Mouse (Mus musculus) embryonic fibroblast, embryonic 13.5 days (primary cell): ENCODE results near the gene Arid5a.

ENCODE experiments used
- CTCF ChIP-seq: IDR thresholded peaks from 2 replicates; pipeline ENCODE4 v1.5.1; 2011; ENCODE audit warnings: mild to moderate bottlenecking, control low read depth, low read length, moderate library complexity, borderline replicate concordance; ENCODE audit not compliant: insufficient read depth
- POLR2A ChIP-seq: IDR thresholded peaks from 2 replicates; pipeline ENCODE4 v1.6.1; 2011; ENCODE audit warnings: low read depth, mild to moderate bottlenecking, control low read depth, low read length, moderate library complexity

GRCm38 (mm10) chr1:36371934-36372845 lies 64.7 kb downstream of the Arid5a start, which contains the start of gene Fer1l5:
- TF ChIP-seq POLR2A (no peak), CTCF (no peak)
